Mouse (Mus musculus): ENCODE results near the gene Vmn1r115. TPM values are rescaled to one million over a fixed set of nuclear protein-coding genes. Genes with fewer than 3 reads are reported as not detected.

The Vmn1r115 gene
- polyA plus RNA-seq (2014; fragmentation: Illumina TruSeq; extraction: RNeasy Lipid Tissue Mini Kit (QIAGEN cat#74804); ENCODE audit: low read depth, low replicate concordance), result not detected

DNA sequence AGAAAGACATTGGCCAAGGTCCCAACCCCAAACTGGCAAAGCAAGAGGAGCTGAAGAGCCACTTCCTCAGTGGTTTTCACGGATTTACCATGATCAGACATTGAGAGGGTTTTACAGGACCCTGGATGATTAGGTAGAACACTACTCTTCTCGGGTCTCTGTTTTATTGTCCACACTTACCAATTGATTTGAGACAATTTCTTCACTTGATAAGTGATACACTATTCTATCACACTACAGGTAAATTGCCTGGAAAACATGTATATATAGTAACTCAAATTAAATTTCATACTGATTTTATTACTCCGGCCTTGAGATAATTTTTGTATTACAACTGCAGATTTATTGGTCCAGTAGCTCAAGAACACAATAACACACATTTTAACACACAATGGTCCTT is at the start of gene Vmn1r115:
TSS of gene Vmn1r115 (minus strand) at position 101 of the 400 bp plus-strand sequence.

DNA sequence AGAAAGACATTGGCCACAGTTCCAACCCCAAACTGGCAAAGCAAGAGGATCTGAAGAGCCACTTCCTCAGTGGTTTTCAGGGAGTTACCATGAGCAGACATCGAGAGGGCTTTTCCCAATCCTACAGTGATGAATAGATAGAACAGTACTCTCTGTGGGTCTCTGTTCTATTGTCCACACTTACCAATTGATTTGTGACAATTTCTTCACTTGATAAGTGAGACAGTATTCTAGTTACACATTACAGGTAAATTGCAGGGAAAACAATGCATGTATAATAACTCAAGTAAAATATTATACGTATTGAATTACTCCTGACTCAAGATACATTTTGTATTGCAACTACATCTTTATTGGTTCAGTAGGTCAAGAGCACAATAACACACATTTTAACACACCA is 39.2 kb upstream of the Vmn1r115 start, which contains the start of gene Vmn1r117:
TSS of gene Vmn1r117 (minus strand) at position 101 of the 400 bp plus-strand sequence.

DNA sequence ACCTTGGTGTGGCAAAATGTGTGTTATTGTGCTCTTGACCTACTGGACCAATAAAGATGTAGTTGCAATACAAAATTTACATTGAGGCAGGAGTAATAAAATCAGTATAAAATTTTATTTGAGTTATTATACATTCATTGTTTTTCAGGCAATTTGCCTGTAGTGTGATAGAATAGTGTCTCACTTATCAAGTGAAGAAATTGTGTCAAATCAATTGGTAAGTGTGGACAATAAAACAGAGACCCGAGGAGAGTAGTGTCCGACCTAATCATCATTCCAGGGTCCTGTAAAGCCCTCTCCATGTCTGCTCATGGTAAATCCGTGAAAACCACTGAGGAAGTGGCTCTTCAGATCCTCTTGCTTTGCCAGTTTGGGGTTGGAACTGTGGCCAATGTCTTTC is 27.2 kb upstream of the Vmn1r115 start, which contains the start of gene Vmn1r116:
TSS of gene Vmn1r116 (plus strand) at position 301 of the 400 bp plus-strand sequence.

DNA sequence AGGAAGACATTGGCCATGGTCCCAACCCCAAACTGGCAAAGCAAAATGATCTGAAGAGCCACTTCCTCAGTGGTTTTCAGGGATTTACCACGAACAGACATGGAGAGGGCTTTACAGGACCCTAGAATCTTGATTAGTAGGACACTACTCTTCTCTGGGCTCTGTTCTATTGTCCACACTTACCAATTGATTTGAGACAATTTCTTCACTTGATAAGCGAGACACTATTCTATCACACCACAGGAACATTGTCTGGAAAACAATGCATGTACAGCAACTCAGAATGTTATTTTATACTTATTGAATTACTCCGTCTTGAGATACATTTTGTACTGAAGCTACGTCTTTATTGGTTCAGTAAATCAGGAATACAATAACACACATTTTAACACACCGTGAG is 32.7 kb downstream of the Vmn1r115 start, which contains the start of gene Vmn1r114:
TSS of gene Vmn1r114 (minus strand) at position 101 of the 400 bp plus-strand sequence.

Other genes starting within 250 kb of the Vmn1r115 start
- not detected for gene Gm4513, start 246.0 kb downstream of the Vmn1r115 start, polyA plus RNA-seq (2014; fragmentation: Illumina TruSeq; extraction: RNeasy Lipid Tissue Mini Kit (QIAGEN cat#74804); ENCODE audit: low read depth, low replicate concordance)
- gene Vmn1r107, start 176.1 kb downstream of the Vmn1r115 start, polyA plus RNA-seq (2014; fragmentation: Illumina TruSeq; extraction: RNeasy Lipid Tissue Mini Kit (QIAGEN cat#74804); ENCODE audit: low read depth, low replicate concordance), result not detected
- not detected for gene Vmn1r111, start 141.8 kb downstream of the Vmn1r115 start, polyA plus RNA-seq (2014; fragmentation: Illumina TruSeq; extraction: RNeasy Lipid Tissue Mini Kit (QIAGEN cat#74804); ENCODE audit: low read depth, low replicate concordance)
- gene Gm10668, start 114.4 kb downstream of the Vmn1r115 start, polyA plus RNA-seq (2014; fragmentation: Illumina TruSeq; extraction: RNeasy Lipid Tissue Mini Kit (QIAGEN cat#74804); ENCODE audit: low read depth, low replicate concordance), result not detected
- not detected for gene Vmn1r112, start 73.8 kb downstream of the Vmn1r115 start, polyA plus RNA-seq (2014; fragmentation: Illumina TruSeq; extraction: RNeasy Lipid Tissue Mini Kit (QIAGEN cat#74804); ENCODE audit: low read depth, low replicate concordance)
- gene Vmn1r113, start 57.7 kb downstream of the Vmn1r115 start, polyA plus RNA-seq (2014; fragmentation: Illumina TruSeq; extraction: RNeasy Lipid Tissue Mini Kit (QIAGEN cat#74804); ENCODE audit: low read depth, low replicate concordance), result not detected
- gene Vmn1r114, start 32.8 kb downstream of the Vmn1r115 start, polyA plus RNA-seq (2014; fragmentation: Illumina TruSeq; extraction: RNeasy Lipid Tissue Mini Kit (QIAGEN cat#74804); ENCODE audit: low read depth, low replicate concordance), result not detected
- gene Vmn1r116, start 27.3 kb upstream of the Vmn1r115 start, polyA plus RNA-seq (2014; fragmentation: Illumina TruSeq; extraction: RNeasy Lipid Tissue Mini Kit (QIAGEN cat#74804); ENCODE audit: low read depth, low replicate concordance), result not detected
- not detected for gene Vmn1r117, start 39.1 kb upstream of the Vmn1r115 start, polyA plus RNA-seq (2014; fragmentation: Illumina TruSeq; extraction: RNeasy Lipid Tissue Mini Kit (QIAGEN cat#74804); ENCODE audit: low read depth, low replicate concordance)
- gene Vmn1r118, start 67.4 kb upstream of the Vmn1r115 start, polyA plus RNA-seq (2014; fragmentation: Illumina TruSeq; extraction: RNeasy Lipid Tissue Mini Kit (QIAGEN cat#74804); ENCODE audit: low read depth, low replicate concordance), result not detected
- not detected for gene Vmn1r119, start 167.5 kb upstream of the Vmn1r115 start, polyA plus RNA-seq (2014; fragmentation: Illumina TruSeq; extraction: RNeasy Lipid Tissue Mini Kit (QIAGEN cat#74804); ENCODE audit: low read depth, low replicate concordance)
- gene Vmn1r120, start 208.8 kb upstream of the Vmn1r115 start, polyA plus RNA-seq (2014; fragmentation: Illumina TruSeq; extraction: RNeasy Lipid Tissue Mini Kit (QIAGEN cat#74804); ENCODE audit: low read depth, low replicate concordance), result not detected